Mouse (Mus musculus) regulatory T cell (primary cell): ENCODE measurements around the gene Thoc2.
"Not testable (repeated sequence)": the region's sequence is repeated elsewhere in the genome, so short reads cannot be mapped to it uniquely, and the experiment has no call there.

ENCODE experiments used
- in situ Hi-C: fragments of 300-600 bp; cut with MboI, MseI; formaldehyde crosslinking; loops from one replicate; pipeline ENCODE4 v1.15.1; 2025; ENCODE audit warnings: high pct_unique_total_duplicates

The Thoc2 gene

DNA sequence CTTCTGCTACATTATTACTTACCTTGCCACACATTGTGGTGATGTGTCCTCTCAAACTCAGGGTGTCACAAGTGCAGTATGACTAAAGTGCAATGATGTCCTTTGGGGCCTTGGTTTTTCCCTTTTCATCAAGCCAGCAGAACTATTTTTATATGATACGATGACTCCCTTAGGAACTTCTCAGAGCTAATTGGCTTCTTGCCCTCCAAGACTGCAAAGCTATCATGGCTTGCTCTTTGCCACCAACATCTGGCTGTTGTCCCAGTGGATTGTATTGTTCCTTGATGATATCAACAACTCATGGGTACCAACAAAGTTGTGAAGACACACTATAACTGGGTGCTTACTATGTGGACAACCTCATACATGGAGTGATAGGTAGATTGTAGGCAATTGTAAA lies at the start of gene Thoc2:
Thoc2 (minus strand) TSS at position 101 of the 400 bp plus-strand sequence.
- in situ Hi-C loops: no loop called here

DNA sequence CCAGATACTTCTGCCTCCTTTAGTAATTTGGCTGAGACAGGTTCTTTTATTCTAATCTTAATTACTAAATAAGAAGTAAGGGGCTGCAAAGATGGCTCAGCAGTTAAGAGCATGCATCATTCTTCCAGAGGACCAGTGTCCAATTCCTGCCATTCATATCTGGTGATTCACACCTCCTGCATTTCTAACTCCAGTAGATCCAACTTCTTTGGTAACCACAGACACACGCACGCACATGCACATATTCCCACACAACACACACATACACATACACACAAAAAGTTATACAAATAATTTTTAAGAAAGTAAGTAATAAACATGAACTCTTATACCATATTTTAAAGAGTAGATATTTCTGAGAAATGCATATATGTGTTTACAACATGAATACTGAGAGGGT lies 49.6 kb upstream of the Thoc2 start:
- in situ Hi-C loops: loop anchor here (25.0 kb wide), 1 partner anchor 308 kb away; no protein-coding TSS in a partner anchor

DNA sequence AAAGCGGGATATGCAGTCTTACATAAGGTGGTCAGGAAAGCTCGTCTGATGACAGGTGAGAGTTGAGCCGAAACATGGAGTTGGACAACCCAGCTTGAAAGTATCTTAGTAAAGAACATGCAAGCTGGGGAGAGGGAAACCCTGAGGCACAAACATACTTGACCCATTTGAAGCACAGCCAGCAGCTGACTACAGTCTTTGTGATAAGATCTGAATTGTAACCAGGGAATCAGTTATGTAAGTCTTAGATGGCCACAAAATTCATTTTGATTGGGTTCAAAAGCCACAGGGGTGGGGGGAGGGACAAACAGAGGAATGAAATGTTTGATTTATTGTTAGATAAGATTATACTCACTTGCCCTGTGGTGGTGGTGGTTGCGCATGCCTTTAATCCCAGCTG lies 48.9 kb upstream of the Thoc2 start:
- in situ Hi-C loops: loop anchor here (10.0 to 25.0 kb wide), 2 partner anchors 307 to 905 kb away; no protein-coding TSS in a partner anchor

DNA sequence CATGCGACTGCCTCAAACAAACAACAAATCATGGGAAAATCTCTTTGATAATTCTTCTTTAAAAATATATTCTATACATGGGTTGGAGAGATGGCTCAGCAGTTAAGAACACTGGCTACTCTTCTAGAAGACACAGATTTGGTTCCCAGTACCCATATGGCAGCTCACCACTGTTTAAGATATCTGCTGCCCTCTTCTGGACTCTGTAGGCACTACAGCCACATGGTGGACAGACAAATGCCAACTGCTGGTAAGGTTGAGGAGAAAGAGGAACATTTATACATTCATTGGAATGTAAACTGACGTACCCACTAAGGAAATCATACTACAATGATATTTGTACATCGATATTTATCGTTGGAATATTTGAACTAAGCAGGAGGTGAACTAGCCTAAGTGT lies 36.7 kb upstream of the Thoc2 start:
- in situ Hi-C loops: loop anchor here (25.0 kb wide), 1 partner anchor 295 kb away; no protein-coding TSS in a partner anchor

DNA sequence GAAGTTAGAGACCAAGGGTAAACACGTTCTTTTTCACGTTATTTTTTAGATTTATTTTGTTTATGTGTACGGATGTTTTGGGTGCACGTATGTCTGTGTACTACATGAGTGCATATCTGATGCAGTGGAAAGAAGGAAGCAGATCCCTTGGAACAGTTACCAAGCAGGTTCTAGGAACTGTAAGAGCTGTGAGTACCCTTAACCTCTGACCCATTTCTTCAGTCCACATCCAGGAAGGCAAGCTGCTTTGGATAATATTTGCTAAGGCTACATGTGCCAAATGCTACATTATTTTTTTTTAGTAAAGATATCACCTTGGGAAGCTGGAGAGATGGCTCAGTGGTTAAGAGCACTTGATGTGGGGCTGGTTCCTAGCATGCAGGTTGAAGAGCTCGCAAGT lies 21.4 kb upstream of the Thoc2 start:
- in situ Hi-C loops: no loop called here

DNA sequence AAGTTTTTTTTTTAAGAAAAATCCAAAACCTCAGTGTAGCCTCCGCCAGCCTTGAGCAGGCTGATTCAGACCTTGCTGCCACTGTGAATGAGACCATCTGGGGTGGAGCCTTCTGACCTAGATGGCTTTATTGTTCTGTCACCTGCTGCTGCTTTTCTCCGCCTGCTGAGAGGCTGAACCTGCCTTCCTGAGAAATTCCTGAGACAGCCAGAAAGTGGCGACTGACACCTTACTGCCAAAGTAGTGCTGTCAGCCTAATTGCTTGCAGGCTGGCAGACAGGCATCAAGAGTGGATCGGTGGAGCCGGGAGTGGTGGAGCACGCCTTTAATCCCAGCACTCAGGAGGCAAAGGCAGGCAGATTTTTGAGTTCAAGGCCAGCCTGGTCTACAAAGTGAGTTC lies 11.3 kb upstream of the Thoc2 start:
- in situ Hi-C loops: not testable (repeated sequence)

DNA sequence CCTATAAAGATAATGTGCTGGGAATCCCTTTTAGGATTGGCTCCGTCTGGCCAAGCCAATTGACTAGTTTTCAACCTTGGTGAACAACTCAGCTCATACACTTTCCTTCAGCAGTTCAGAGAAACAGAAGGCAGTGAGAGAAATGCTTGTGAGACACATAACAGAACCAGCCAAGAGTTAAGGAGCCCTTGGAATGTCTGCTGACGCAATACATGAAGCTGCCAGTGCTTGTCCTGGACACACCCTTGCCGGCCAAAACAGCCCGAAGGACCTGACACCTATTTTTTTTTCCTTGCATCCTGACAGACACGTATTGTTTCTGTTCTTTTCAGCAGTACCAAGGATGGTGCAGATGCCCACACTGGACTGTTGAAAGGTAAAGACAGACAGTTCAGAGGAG lies 4.2 kb upstream of the Thoc2 start:
- in situ Hi-C loops: no loop called here

DNA sequence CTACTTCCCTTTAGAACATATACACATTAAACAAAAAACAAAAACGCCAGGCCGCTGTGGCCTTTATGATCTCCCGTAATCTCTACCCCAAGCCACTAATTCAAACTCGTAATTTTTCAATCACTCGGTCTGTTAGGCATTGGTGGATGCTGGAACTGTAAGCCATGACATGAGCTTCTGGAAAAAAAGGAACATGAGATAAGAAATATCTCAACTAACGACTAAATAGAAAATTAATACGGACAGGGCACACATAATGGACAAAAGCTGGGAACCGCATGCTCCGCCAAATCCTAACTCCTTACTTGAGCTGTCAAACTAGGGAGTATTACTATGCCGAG lies 8.4 kb downstream of the Thoc2 start:
- in situ Hi-C loops: no loop called here

DNA sequence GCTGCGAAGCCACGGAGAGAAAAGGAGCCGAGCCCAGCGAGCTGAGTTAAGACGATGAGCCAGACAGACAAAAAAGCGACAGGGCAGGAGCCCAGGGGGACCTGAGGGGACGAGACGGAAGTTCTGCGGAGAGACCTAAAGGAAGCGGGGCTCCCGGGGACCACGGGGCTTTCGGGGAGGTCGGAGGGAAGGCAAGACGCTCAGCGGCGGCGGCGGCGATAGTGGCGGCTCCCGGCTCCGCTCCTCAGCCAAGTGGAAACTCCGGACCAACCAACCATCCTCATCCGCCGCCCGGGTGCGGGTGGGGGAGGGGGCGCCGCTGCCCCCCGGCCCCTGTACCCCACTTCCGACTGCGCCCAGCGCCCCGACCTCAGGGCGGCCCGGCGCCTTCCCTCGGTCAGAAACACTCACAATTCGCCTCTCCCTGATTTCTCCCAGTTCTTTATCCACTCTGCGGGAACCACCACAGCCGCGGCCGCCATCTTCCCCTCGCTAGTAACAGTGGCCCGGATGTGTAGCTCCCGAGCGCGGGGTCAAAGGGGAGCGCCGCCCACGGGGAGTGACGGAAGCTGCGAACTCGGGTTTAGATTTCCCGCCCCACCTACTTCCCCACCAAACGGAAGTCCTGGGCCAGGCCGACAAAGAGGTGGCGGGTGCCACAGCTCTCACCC lies 8.9 kb downstream of the Thoc2 start:
- in situ Hi-C loops: no loop called here

DNA sequence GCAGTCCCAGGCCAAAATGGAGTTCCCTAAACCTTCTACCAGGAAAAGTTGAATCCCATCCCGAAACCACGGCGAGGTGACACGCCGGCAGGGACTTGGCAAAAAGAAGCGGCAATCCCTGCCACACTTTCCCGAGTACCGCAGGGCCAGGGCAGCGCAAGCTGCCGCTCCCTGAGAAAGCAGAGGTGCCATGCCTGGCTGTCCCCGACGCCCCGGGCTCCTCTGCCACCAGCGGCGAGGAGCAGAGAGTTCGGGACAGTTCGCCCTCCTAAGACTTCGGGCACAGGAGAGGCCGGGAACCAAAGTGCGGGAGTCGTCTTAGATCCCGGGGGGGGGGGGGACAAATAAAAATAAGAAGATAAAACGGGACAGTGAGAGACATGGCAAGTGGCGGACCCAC lies 9.5 kb downstream of the Thoc2 start:
- in situ Hi-C loops: no loop called here

DNA sequence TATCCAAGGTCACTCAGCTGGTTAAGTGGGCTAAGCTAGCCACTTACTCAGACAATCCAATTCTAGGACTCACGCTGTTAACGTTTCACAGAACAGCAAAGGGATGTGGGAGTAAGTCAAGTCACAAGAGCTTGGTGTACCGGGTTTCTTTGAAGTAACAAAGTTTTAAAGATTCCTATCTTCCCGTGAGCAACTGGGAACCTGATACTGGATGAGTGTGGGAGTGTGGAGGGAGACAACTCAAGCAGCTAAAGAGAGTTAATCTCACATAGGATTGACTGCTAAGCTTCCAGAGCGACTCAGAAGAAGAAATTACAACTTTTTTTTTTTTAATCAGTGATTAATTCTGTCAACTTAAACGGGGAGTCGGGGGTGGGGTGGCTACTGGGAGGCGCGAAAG lies 10.0 kb downstream of the Thoc2 start:
- in situ Hi-C loops: no loop called here

DNA sequence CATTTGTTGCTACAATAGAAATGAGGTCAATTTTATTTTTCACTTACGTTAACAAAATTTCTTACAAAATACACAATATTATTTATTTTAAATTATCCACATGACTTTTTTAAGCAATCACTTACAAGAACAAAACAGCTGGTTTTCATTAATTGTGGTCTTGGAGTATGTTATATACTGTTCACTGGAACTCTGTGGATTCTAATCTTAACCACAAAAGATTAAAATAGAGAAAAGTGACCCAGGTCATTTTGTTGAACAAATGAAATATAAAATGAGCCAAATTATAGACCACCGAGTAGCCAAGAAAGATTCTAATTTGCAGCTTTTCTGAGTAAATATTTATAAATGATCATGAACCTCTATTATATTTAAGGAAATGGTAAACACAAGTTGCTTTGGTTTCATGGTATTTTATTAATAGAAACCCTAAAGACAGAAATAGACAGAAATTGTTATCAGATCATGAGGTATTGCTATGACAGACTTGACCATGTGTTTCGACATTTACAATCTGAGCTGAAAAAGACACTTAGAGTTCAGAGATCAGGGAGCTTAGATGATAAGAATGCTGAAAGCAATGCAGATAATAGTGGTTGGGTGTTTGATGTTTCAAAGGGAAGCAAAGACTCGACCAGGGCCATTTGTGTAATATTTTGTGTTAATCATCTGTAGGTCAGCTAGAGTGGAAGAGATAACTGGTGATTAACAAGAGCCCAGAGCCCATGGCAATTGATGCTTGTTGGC lies 35.5 kb downstream of the Thoc2 start:
- in situ Hi-C loops: no loop called here

DNA sequence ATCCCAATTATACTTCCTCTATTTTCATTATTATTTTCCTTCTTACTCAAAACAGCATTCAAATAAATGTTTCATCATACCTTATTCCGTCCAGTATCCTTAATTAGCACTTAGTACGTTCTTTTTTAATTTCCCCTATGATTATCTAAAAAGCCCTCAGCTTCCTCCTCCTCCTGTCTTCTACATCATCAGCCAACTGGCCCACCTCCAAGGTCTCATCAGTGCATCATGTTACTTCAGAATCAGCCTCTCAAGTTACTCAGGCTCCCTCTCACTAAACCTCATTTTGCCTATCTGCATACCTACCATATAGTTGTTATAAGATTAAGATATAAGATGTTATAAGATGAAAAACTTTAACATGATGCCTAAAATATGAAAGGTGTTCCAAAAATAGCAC lies 43.9 kb downstream of the Thoc2 start:
- in situ Hi-C loops: no loop called here

DNA sequence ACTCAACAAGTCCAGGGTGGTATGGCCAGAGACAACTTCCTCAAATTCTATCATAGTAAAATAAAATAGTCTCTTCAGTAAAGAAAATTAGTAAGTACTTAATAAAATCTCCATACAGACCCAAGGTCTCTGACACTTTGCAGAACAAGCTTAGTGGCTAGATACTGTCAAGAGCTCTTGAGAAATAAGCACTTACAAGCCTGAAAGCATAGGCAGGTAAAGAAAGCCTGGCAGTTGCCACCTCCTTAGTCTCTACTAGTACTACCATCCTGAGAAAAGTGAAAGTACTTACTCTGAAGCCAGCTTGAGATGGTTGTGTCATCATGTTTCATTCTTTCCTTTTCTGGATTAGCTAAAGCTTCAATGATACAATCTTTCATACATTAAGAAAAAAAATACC lies 82.7 kb downstream of the Thoc2 start:
- in situ Hi-C loops: no loop called here

DNA sequence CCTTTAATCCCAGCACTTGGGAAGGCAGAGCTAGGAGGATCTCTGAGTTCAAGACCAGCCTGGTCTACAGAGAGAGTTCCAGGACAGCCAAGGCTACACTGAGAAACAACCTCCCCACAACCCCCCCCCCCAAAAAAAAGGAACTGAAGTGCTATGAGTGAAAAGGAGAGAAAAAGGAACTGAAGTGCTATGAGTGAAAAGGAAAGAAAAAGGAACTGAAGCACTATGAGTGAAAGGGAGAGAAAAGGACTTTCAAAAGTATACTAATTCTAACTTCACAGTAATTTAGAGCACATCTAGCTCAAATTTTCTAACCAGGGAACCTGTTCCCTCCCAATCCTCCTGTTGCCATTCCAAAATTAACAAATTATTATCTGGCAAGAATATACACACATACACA lies 114.9 kb downstream of the Thoc2 start:
- in situ Hi-C loops: no loop called here

DNA sequence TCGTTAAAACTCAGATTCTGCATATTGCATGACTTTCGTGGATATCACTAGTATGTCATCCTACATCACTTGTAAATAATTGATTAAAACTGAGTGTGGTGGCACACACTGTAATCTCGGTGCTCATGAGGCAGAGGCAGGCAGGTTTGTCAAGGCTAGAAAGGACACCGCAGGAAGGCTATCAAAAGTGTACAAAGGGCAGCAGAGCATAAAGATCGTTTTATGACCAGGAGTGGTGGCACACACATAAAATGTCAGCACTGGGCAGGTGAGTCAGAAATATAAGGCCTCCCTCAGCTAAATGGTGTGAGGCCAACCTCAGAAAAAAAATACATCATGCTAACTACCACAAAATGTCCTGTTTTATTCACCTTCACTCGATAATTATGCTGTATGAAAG lies 127.2 kb downstream of the Thoc2 start:
- in situ Hi-C loops: no loop called here
